Mouse (Mus musculus) hindbrain, embryonic 12.5 days (tissue): ENCODE measurements around the gene Ripply2. TPM values are rescaled to one million over a fixed set of nuclear protein-coding genes. Genes with fewer than 3 reads are reported as not detected.

Source experiments
- ATAC-seq: fragments of 200-750 bp; cut with Nextera tagmentation; 2 replicates; pipeline ENCODE4 v1.8.0; 2017; ENCODE audit warnings: moderate TSS enrichment; ENCODE audit not compliant: low FRiP score
- H3K27ac ChIP-seq: fragments of 300-500 bp; sonication (generic); 2 replicates; pipeline ENCODE4 v1.5.1; 2016; ENCODE audit warnings: mild to moderate bottlenecking
- H3K27me3 ChIP-seq: fragments of 300-500 bp; sonication (generic); 2 replicates; pipeline ENCODE4 v1.6.1; 2016; ENCODE audit warnings: mild to moderate bottlenecking
- H3K36me3 ChIP-seq: fragments of 300-500 bp; sonication (generic); 2 replicates; pipeline ENCODE4 v1.6.1; 2016; ENCODE audit warnings: mild to moderate bottlenecking
- H3K4me1 ChIP-seq: fragments of 300-500 bp; sonication (generic); 2 replicates; pipeline ENCODE4 v1.6.1; 2016
- H3K4me2 ChIP-seq: fragments of 300-500 bp; sonication (generic); replicated peaks from 2 replicates; pipeline ENCODE4 v1.6.1; 2016; ENCODE audit warnings: mild to moderate bottlenecking
- H3K4me3 ChIP-seq: fragments of 300-500 bp; sonication (generic); 2 replicates; pipeline ENCODE4 v1.5.1; 2016; ENCODE audit warnings: mild to moderate bottlenecking
- H3K9ac ChIP-seq: fragments of 300-500 bp; sonication (generic); 2 replicates; pipeline ENCODE4 v1.6.1; 2016; ENCODE audit warnings: mild to moderate bottlenecking, moderate library complexity
- H3K9me3 ChIP-seq: fragments of 300-500 bp; sonication (generic); replicated peaks from 2 replicates; pipeline ENCODE4 v1.6.1; 2016; ENCODE audit warnings: mild to moderate bottlenecking
- WGBS: fragments of 180-500 bp; shearing (Covaris S2); methylation state at CpG from one replicate; pipeline ENCODE4 v1.1.7; 2016; 5-methylcytosine and 5-hydroxymethylcytosine counted together
- polyA plus RNA-seq: library from polyadenylated mRNA; unstranded; fragments of >200 nt; fragmentation: Nextera tagmentation; extraction: Ambion mirVana; gene quantifications from 2 replicates; pipeline ENCODE4 v1.2.1, GENCODE M21; 2016

Ripply2 gene
- polyA plus RNA-seq, 1 experiment from 2014 or later, result 2.2 TPM

DNA sequence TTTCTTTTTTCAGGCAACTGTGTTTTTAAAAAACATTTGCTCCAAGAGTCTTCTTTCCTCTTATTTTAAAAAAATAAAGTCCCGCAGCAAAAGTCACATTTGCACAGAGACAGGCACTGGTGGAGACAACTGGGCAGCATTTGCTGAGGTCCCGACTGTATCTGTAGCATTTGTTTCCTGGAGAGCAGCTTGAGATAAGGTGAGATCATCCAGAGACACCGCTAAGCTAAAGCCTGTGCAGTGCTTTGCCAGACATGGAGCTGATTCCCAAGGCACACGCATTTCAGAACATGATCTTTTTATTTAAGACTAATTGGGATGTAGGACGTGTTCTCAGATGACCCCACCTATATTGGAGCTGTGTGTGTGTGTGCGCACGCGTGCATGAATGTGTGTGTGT lies 23.6 kb upstream of the Ripply2 start:
- ATAC-seq, result no peak
- Histone ChIP-seq H3K4me2 (no peak overlapping the region), H3K27ac (no peak overlapping the region), H3K4me1 (peaks cover 3% of the 10 kb centered on the region), H3K4me3 (no peak overlapping the region), H3K9me3 (no peaks in the 10 kb centered on the region), H3K36me3 (no peaks in the 10 kb centered on the region), H3K9ac (no peak overlapping the region), H3K27me3 (no peaks in the 10 kb centered on the region)
- WGBS, result 79% methylated on average over 8 of the region's 8 CpGs

DNA sequence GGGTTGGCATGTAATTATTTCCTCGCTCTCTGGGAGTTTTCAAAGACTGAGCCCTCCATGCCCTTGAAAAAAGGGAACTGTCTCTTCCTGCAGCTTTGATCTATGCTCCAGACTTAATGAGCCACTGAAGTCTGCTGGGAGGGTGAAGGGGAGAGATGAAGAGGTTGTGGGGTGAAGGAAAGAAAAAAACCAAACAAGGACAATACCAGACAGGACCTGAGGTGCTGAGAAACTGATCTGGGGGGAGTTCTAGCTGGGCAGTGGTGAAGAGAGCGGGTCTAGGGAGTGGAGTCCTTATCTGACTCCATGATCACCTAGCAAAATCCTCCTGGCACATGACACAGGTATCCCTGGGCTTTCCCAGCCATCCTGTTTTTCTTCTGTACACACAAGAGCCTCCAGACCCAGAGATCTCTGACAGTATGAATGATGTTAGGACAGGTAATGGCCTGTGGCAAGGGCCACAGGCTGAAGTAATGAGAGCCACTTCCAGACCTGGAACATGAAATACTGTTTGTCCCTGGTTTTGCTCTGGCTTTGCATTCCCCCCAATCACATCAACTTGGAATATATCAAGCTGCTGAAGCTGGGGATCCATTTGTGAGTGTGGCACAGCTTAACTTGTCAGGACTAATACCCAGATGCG lies 18.2 kb upstream of the Ripply2 start:
- no peak overlapping the region for H3K4me3 ChIP-seq
- no peaks in the 10 kb centered on the region for H3K4me1 ChIP-seq
- H3K36me3 ChIP-seq, result no peaks in the 10 kb centered on the region
- WGBS, result 61% methylated on average over 3 of the region's 3 CpGs
- no peaks in the 10 kb centered on the region for H3K27me3 ChIP-seq
- H3K9me3 ChIP-seq, result no peaks in the 10 kb centered on the region
- H3K27ac ChIP-seq, result no peak overlapping the region
- ATAC-seq, result no peak
- H3K4me2 ChIP-seq, result no peak overlapping the region
- H3K9ac ChIP-seq, result no peak overlapping the region

DNA sequence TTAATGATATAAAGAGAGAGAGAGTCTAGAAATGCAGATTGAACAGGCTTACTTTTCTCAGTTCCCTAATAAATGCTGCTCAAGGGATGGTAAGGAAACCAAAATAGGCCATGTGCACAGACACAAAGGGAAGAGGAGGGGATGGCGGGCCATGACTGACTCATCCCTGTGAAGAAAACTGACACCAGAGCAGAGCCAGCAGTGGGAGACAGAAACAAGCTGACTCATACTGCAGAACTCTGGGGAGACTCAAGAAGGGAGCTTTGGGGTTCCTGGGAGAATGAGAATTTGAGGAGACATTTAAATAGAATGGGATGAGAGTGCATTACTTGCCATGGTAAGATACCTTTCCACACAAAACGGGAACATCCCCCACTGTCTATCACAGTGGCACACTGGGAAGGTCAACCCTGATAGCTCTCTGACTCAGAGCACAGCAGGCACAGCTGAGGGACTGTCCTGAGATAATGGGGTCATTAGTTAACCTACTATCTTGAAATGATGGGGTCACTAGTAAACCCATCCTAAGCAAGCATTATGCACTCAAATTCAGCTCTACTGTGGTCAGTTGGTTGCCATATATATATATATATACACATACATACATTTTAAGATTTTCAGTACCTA lies 15.3 kb upstream of the Ripply2 start:
- 79% methylated on average over 2 of the region's 2 CpGs for WGBS
- H3K9me3 ChIP-seq, result no peaks in the 10 kb centered on the region
- ATAC-seq, result no peak

DNA sequence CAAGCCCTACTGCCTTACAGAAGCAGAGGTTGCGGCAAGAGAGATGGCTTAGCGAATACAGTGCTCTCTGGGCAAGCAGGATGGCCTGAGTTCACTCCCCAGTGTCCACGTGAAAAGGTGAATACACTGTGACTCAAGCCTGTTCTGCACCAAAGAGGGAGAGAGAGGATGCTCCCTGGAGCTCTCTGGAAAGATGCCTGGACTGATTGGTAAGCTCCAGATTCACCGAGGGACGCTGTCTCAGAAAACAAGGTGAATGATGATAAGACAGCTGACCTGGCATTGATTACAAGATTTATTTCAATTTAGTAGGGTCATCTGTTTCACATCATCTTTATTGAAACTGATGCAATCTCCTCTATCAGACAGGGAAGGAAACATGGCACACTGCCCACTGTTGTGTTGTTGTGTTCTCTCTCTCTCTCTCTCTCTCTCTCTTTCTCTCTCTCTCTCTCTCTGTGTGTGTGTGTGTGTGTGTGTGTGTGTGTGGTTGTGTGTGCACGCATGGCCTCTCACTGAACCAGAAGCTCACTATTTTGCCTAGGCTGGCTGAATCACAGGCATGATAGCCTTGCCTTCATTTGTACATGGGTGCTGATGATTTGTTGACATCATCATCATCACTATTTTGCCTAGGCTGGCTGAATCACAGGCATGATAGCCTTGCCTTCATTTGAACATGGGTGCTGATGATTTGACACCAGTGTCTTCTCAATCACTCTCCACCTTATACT lies 10.5 kb upstream of the Ripply2 start:
- Histone ChIP-seq H3K36me3 (no peaks in the 10 kb centered on the region), H3K4me1 (no peaks in the 10 kb centered on the region), H3K4me3 (no peak overlapping the region), H3K9me3 (no peaks in the 10 kb centered on the region), H3K4me2 (no peak overlapping the region), H3K27me3 (no peaks in the 10 kb centered on the region), H3K9ac (no peak overlapping the region), H3K27ac (no peak overlapping the region)
- 73% methylated on average over 6 of the region's 6 CpGs for WGBS
- no peak for ATAC-seq

More for the DNA sequence above, 15.3 kb upstream of the Ripply2 start:
- no peaks in the 10 kb centered on the region for H3K4me1 ChIP-seq
- no peaks in the 10 kb centered on the region for H3K27me3 ChIP-seq
- H3K4me3 ChIP-seq, result no peak overlapping the region
- H3K27ac ChIP-seq, result no peak overlapping the region
- H3K9ac ChIP-seq, result no peak overlapping the region
- H3K4me2 ChIP-seq, result no peak overlapping the region
- no peaks in the 10 kb centered on the region for H3K36me3 ChIP-seq

DNA sequence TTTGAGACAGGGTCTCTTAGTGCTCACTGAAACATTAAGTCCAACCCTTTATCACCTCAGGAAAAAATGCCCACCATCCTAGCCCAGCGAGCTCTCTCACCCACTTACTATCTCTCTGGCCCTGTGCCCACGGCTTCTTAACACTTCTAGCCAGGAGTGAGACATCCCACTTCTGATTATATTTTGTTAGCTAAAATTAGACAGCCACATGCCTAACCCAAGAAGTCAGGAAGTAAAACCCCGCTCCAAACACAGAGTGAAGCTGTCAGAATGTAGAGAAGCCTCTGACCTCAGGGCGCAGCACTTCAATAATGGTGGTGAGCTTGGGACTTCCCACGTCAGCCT lies 9.9 kb upstream of the Ripply2 start:
- Histone ChIP-seq H3K27me3 (no peaks in the 10 kb centered on the region), H3K4me3 (no peak overlapping the region), H3K4me2 (no peak overlapping the region), H3K36me3 (no peaks in the 10 kb centered on the region), H3K27ac (no peak overlapping the region), H3K9me3 (no peaks in the 10 kb centered on the region), H3K4me1 (no peaks in the 10 kb centered on the region), H3K9ac (no peak overlapping the region)
- 61% methylated on average over 5 of the region's 5 CpGs for WGBS
- no peak for ATAC-seq

DNA sequence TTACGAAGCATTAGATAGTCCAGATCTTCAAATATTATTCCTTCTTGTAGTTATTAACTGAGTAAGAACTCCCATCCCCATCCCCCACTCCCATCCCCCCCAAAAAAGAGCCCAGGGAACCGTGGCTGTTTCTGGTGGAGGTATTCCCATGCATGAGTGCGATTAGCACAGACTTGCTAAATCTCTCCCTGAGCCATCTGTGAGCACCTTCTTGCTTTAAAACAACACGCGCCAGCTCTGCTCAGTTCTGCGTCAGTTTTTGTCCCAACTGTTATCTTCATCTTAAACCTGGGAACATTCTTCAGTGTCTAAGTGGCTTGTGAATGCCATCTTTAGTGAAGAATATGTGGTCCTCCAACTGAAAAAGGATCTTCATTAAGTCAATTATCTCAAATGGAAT lies 6.8 kb upstream of the Ripply2 start:
- H3K4me2 ChIP-seq, result no peak overlapping the region
- ATAC-seq, result no peak
- H3K9me3 ChIP-seq, result no peaks in the 10 kb centered on the region
- H3K27ac ChIP-seq, result no peak overlapping the region
- no peak overlapping the region for H3K9ac ChIP-seq
- H3K4me3 ChIP-seq, result no peak overlapping the region
- H3K27me3 ChIP-seq, result no peaks in the 10 kb centered on the region
- no peaks in the 10 kb centered on the region for H3K36me3 ChIP-seq
- H3K4me1 ChIP-seq, result no peaks in the 10 kb centered on the region
- 72% methylated on average over 6 of the region's 6 CpGs for WGBS

DNA sequence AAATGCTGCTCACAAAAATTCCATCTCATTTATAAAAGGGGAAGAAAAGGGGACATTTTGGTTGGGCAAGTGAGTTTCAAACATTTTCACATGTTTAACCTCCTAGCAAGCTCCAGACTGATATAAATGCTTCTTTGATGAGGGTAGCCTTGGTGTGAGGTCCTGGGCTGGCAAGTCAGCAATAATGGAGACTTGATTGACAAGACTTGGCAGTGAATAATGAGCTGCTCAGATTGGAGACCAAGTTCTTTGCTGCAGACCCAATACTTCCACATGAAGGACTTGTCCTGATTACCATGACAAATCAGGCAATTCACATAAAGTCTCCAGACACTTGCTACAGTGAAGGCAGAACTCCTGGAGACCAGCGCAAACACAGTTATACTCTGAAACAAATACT lies 6.4 kb upstream of the Ripply2 start:
- Histone ChIP-seq H3K4me1 (no peaks in the 10 kb centered on the region), H3K9me3 (no peaks in the 10 kb centered on the region), H3K4me2 (no peak overlapping the region), H3K9ac (no peak overlapping the region), H3K27ac (no peak overlapping the region), H3K4me3 (no peak overlapping the region), H3K27me3 (no peaks in the 10 kb centered on the region), H3K36me3 (no peaks in the 10 kb centered on the region)
- no peak for ATAC-seq
- WGBS, result 64% methylated on average over 1 of the region's 1 CpGs

DNA sequence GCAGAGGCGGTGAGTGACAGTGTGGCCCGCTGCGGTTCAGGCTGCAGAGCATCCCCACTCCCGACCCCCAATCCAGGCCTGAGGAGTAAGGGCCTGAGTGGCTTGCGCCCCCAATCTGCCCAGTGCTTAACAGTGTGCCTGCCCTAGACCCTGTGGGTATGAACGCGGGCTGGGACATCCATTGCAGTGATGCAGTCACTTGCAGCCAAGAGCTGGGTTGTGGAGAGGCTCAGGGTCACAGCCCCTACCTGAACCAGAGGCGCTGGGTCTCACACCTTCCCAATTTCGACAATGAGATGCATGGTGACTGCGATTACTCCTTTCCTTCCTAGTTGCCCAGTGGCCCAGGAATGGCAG lies 579 bp downstream of the Ripply2 start:
- peak; percentile 76 for ATAC-seq
- peak overlapping the region; percentile 54 for H3K9ac ChIP-seq
- no peaks in the 10 kb centered on the region for H3K36me3 ChIP-seq
- peak overlapping the region; percentile 44 for H3K4me3 ChIP-seq
- H3K27ac ChIP-seq, result no peak overlapping the region
- peak overlapping the region; percentile 64 for H3K4me2 ChIP-seq
- H3K4me1 ChIP-seq, result peaks cover 7% of the 10 kb centered on the region
- peaks cover 14% of the 10 kb centered on the region for H3K27me3 ChIP-seq
- no peaks in the 10 kb centered on the region for H3K9me3 ChIP-seq
- WGBS, result 4% methylated on average over 10 of the region's 10 CpGs

DNA sequence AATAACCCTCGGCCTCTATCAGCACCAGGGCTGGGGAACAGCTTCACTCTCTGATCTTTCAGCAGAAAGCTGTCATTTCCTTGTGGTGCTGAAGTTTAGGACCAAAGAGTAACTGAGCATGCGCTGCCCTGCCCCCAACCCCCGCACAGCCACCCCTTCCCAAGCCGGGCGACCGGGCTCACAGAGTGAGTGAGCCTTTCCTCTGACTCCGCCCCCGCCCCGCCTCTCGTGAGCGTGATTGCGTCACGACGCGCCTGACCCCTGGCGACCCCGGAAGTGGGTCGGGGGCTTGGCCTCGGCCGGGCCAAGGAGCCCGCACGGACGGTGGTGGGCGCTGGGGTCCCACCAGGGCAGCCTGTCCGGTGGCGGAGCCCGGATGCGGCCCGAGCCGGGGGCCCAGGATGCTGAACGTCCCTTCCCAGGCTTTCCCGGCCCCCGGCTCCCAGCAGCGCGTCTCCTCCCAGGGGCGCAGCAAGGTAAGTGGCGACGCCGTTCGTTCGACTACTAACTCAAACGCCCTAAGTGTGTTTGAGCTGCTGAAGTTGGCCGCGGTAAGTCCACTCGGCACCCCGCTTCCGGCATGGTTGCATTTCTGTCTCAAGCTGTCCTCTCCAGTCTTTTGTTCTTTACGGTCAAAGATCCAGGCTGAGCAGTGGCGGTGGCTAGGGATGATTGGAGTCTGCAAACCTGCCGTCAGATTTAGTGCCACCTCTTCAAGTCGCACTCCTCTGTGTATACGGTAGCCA lies 6.6 kb downstream of the Ripply2 start, which contains the start of gene Cyb5r4:
Gene Cyb5r4, plus strand, starts transcription at position 237 of the 746 bp plus-strand sequence.
- under 1% methylated on average over 52 of the region's 52 CpGs for WGBS
- Histone ChIP-seq H3K4me2 (peak within 1 kb of the TSS; percentile 73), H3K9me3 (no peaks in the 10 kb centered on the region), H3K27ac (peak within 1 kb of the TSS; percentile 68), H3K9ac (peak within 1 kb of the TSS; percentile 77), H3K4me3 (peak within 1 kb of the TSS; percentile 91), H3K36me3 (no peaks in the 10 kb centered on the region), H3K27me3 (0 out of 2 replicates have a peak, but pooled peaks cover 1% of the 10 kb centered on the region), H3K4me1 (peaks cover 14% of the 10 kb centered on the region)
- peak; percentile 100 for ATAC-seq

DNA sequence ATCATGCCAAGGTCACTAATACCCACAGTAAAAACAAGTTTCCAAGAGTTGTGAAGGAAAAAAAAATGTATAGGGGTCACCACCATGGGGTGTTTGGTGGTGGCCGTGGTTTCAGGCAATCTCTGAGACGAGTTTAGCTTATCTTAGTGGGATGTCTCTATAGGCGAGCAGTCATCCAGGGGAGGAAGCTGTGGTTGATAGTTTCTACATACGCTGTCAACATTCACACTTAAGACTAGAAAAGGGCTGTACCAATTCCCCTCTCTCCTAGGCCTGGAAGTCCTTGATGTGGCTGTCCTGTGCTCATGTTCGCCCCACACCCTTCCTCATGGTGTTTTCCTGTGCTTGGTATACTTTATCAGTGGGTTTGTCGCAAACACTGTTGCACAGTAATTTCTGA lies 10.4 kb downstream of the Ripply2 start:
- Histone ChIP-seq H3K4me1 (peaks cover 14% of the 10 kb centered on the region), H3K27ac (no peak overlapping the region), H3K9me3 (no peaks in the 10 kb centered on the region), H3K36me3 (no peaks in the 10 kb centered on the region), H3K4me2 (no peak overlapping the region), H3K9ac (no peak overlapping the region), H3K27me3 (no peaks in the 10 kb centered on the region), H3K4me3 (no peak overlapping the region)
- 82% methylated on average over 6 of the region's 6 CpGs for WGBS
- no peak for ATAC-seq

DNA sequence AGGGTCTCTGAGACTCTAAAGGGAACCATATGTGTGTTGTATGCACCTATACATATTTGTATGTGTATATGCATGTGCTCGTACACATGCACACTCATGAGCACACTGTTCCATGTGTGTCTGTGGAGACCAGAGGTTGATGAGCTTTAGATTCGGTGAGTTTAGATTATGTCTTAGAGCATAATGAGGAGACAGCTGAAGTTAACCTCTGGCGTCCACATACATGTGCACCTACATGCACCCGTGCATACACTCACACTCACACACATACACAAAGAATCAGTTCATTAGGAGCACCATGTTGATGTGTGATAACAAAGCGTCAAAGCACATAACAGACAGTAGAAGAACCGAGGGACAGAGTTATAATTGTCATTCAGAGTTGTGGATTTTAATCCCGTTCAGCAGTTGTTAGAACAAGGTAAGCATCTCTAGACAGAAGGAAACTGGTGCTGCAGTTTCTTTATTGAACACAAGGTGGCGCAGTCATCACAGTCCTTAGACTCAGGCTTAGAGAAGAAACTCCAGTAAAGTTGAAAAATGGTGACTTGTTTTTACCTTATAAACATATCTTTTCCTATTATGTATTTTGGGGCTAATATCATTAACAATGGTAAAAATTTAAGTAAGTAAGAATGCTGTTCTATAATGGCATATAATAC lies 12.2 kb downstream of the Ripply2 start:
- H3K27ac ChIP-seq, result no peak overlapping the region
- ATAC-seq, result peak; percentile 77
- H3K27me3 ChIP-seq, result no peaks in the 10 kb centered on the region
- peaks cover 6% of the 10 kb centered on the region; the same call in 1 of the 2 replicates for H3K36me3 ChIP-seq
- no peak overlapping the region for H3K9ac ChIP-seq
- H3K4me1 ChIP-seq, result peaks cover 12% of the 10 kb centered on the region
- no peak overlapping the region for H3K4me3 ChIP-seq
- H3K9me3 ChIP-seq, result no peaks in the 10 kb centered on the region
- no peak overlapping the region for H3K4me2 ChIP-seq
- WGBS, result 46% methylated on average over 8 of the region's 8 CpGs

DNA sequence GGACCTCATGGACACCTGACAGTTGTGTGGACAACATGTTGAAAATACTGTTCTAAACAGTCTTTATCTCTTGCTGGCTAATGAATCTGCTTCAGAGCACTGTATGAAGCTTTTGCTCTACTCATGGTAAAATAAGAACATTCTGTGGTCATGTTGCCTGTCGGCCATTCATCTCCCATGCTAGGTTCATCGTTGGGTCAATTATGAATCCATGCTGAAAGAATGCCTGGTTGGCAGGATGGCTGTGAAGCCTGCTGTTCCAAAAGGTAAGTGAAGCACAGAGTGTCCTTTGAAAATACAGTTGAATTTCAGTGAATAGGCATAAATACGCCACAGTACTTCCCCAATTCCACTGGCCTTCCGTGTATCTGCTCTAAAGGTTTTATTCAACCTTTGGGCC lies 16.9 kb downstream of the Ripply2 start:
- 88% methylated on average over 4 of the region's 4 CpGs for WGBS
- no peak for ATAC-seq

More for the DNA sequence above, 16.9 kb downstream of the Ripply2 start:
- Histone ChIP-seq H3K36me3 (peaks cover 16% of the 10 kb centered on the region; the same call in 1 of the 2 replicates), H3K4me1 (no peaks in the 10 kb centered on the region), H3K4me2 (no peak overlapping the region), H3K9ac (no peak overlapping the region), H3K27ac (no peak overlapping the region), H3K4me3 (no peak overlapping the region), H3K27me3 (no peaks in the 10 kb centered on the region), H3K9me3 (no peaks in the 10 kb centered on the region)
